Mouse (Mus musculus): ENCODE measurements around the gene Pik3cd. TPM values are rescaled to one million over a fixed set of nuclear protein-coding genes. Genes with fewer than 3 reads are reported as not detected.
A peak's percentile ranks its signal among the peaks of the same experiment; 100 is the strongest.

Pik3cd gene
- polyA plus RNA-seq, 1 experiment from 2014 or later: 14.2 TPM

GRCm38 (mm10) chr4:149699953-149700352 is 2.4 kb downstream of the Pik3cd start:
- 80% methylated on average over 4 of the region's 4 CpGs for WGBS
- no peak for DNase-seq
- H3K9ac ChIP-seq (replicated peaks; ENCODE audit: low read length): no peak overlapping the region
- peaks cover 18% of the 10 kb centered on the region for H3K27me3 ChIP-seq (ENCODE audit: control insufficient read depth, insufficient read depth, low read length)
- H3K27ac ChIP-seq (replicated peaks; ENCODE audit: low read depth, low read length): no peak overlapping the region
- no peaks in the 10 kb centered on the region for H3K9me3 ChIP-seq (ENCODE audit: control insufficient read depth, low read length)
- no peaks in the 10 kb centered on the region for H3K36me3 ChIP-seq (ENCODE audit: control insufficient read depth, insufficient read depth, low read length)
- H3K4me2 ChIP-seq (ENCODE audit: low read length): no peak overlapping the region
- ATAC-seq (ENCODE audit: low FRiP score, low TSS enrichment): no peak
- H3K4me3 ChIP-seq (replicated peaks; ENCODE audit: low read depth, low read length): no peak overlapping the region
- peaks cover 11% of the 10 kb centered on the region; the same call in 1 of the 2 replicates for H3K4me1 ChIP-seq (ENCODE audit: control insufficient read depth, insufficient read depth, low read length)

- ATAC-seq (ENCODE audit: low FRiP score, low TSS enrichment): peak; percentile 57; the same call in 1 of the 2 replicates
- no peak overlapping the region for H3K27ac ChIP-seq (replicated peaks; ENCODE audit: low read depth, low read length)
- H3K4me3 ChIP-seq (replicated peaks; ENCODE audit: low read depth, low read length): peak overlapping the region; percentile 33
- no peaks in the 10 kb centered on the region for H3K36me3 ChIP-seq (ENCODE audit: control insufficient read depth, insufficient read depth, low read length)
- H3K4me2 ChIP-seq (ENCODE audit: low read length): peak overlapping the region; percentile 65
- peak overlapping the region; percentile 48 for H3K9ac ChIP-seq (replicated peaks; ENCODE audit: low read length)
- peak; percentile 77 for DNase-seq
- no peaks in the 10 kb centered on the region for H3K9me3 ChIP-seq (ENCODE audit: control insufficient read depth, low read length)
- peaks cover 18% of the 10 kb centered on the region for H3K27me3 ChIP-seq (ENCODE audit: control insufficient read depth, insufficient read depth, low read length)
- 1% methylated on average over 35 of the region's 35 CpGs for WGBS
- peaks cover 11% of the 10 kb centered on the region; the same call in 1 of the 2 replicates for H3K4me1 ChIP-seq (ENCODE audit: control insufficient read depth, insufficient read depth, low read length)
Measured at GRCm38 (mm10) chr4:149698197-149698821, 4.1 kb downstream of the Pik3cd start.

- no peaks in the 10 kb centered on the region for H3K9me3 ChIP-seq (ENCODE audit: control insufficient read depth, low read length)
- no peak for DNase-seq
- peaks cover 18% of the 10 kb centered on the region for H3K27me3 ChIP-seq (ENCODE audit: control insufficient read depth, insufficient read depth, low read length)
Measured at GRCm38 (mm10) chr4:149697506-149698196, 4.7 kb downstream of the Pik3cd start.

GRCm38 (mm10) chr4:149696189-149696971 is 6.0 kb downstream of the Pik3cd start:
- no peaks in the 10 kb centered on the region for H3K9me3 ChIP-seq (ENCODE audit: control insufficient read depth, low read length)
- H3K27ac ChIP-seq (replicated peaks; ENCODE audit: low read depth, low read length): no peak overlapping the region
- H3K36me3 ChIP-seq (ENCODE audit: control insufficient read depth, insufficient read depth, low read length): no peaks in the 10 kb centered on the region
- H3K4me2 ChIP-seq (ENCODE audit: low read length): no peak overlapping the region
- H3K9ac ChIP-seq (replicated peaks; ENCODE audit: low read length): no peak overlapping the region
- WGBS: 33% methylated on average over 16 of the region's 16 CpGs
- ATAC-seq (ENCODE audit: low FRiP score, low TSS enrichment): no peak
- peak; percentile 40 for DNase-seq
- H3K27me3 ChIP-seq (ENCODE audit: control insufficient read depth, insufficient read depth, low read length): peaks cover 18% of the 10 kb centered on the region
- H3K4me1 ChIP-seq (ENCODE audit: control insufficient read depth, insufficient read depth, low read length): peaks cover 11% of the 10 kb centered on the region; the same call in 1 of the 2 replicates
- no peak overlapping the region for H3K4me3 ChIP-seq (replicated peaks; ENCODE audit: low read depth, low read length)

More at GRCm38 (mm10) chr4:149697506-149698196, 4.7 kb downstream of the Pik3cd start:
- peak overlapping the region; percentile 65 for H3K4me2 ChIP-seq (ENCODE audit: low read length)
- H3K9ac ChIP-seq (replicated peaks; ENCODE audit: low read length): peak overlapping the region; percentile 48
- H3K4me3 ChIP-seq (replicated peaks; ENCODE audit: low read depth, low read length): peak overlapping the region; percentile 33
- WGBS: 25% methylated on average over 15 of the region's 15 CpGs
- H3K27ac ChIP-seq (replicated peaks; ENCODE audit: low read depth, low read length): no peak overlapping the region
- peaks cover 11% of the 10 kb centered on the region; the same call in 1 of the 2 replicates for H3K4me1 ChIP-seq (ENCODE audit: control insufficient read depth, insufficient read depth, low read length)
- H3K36me3 ChIP-seq (ENCODE audit: control insufficient read depth, insufficient read depth, low read length): no peaks in the 10 kb centered on the region
- no peak for ATAC-seq (ENCODE audit: low FRiP score, low TSS enrichment)

- no peak overlapping the region for H3K4me2 ChIP-seq (ENCODE audit: low read length)
- H3K9me3 ChIP-seq (ENCODE audit: control insufficient read depth, low read length): no peaks in the 10 kb centered on the region
- DNase-seq: no peak
- H3K36me3 ChIP-seq (ENCODE audit: control insufficient read depth, insufficient read depth, low read length): no peaks in the 10 kb centered on the region
- H3K27ac ChIP-seq (replicated peaks; ENCODE audit: low read depth, low read length): no peak overlapping the region
- peaks cover 3% of the 10 kb centered on the region; the same call in 1 of the 2 replicates for H3K4me1 ChIP-seq (ENCODE audit: control insufficient read depth, insufficient read depth, low read length)
- 86% methylated on average over 8 of the region's 8 CpGs for WGBS
- H3K27me3 ChIP-seq (ENCODE audit: control insufficient read depth, insufficient read depth, low read length): 0 out of 2 replicates have a peak, but pooled peaks cover 3% of the 10 kb centered on the region
- no peak overlapping the region for H3K9ac ChIP-seq (replicated peaks; ENCODE audit: low read length)
- no peak overlapping the region for H3K4me3 ChIP-seq (replicated peaks; ENCODE audit: low read depth, low read length)
- ATAC-seq (ENCODE audit: low FRiP score, low TSS enrichment): no peak
Measured at GRCm38 (mm10) chr4:149691368-149691767, 11.0 kb downstream of the Pik3cd start.

- no peak overlapping the region for H3K27ac ChIP-seq (replicated peaks; ENCODE audit: low read depth, low read length)
- DNase-seq: no peak
- no peak overlapping the region for H3K9ac ChIP-seq (replicated peaks; ENCODE audit: low read length)
- no peak for ATAC-seq (ENCODE audit: low FRiP score, low TSS enrichment)
- no peak overlapping the region for H3K4me2 ChIP-seq (ENCODE audit: low read length)
- no peaks in the 10 kb centered on the region for H3K36me3 ChIP-seq (ENCODE audit: control insufficient read depth, insufficient read depth, low read length)
- H3K4me1 ChIP-seq (ENCODE audit: control insufficient read depth, insufficient read depth, low read length): no peaks in the 10 kb centered on the region
- no peaks in the 10 kb centered on the region for H3K27me3 ChIP-seq (ENCODE audit: control insufficient read depth, insufficient read depth, low read length)
- no peak overlapping the region for H3K4me3 ChIP-seq (replicated peaks; ENCODE audit: low read depth, low read length)
- H3K9me3 ChIP-seq (ENCODE audit: control insufficient read depth, low read length): no peaks in the 10 kb centered on the region
- WGBS: 93% methylated on average over 8 of the region's 8 CpGs
Measured at GRCm38 (mm10) chr4:149690828-149691280, 11.5 kb downstream of the Pik3cd start.

- H3K4me2 ChIP-seq (ENCODE audit: low read length): no peak overlapping the region
- ATAC-seq (ENCODE audit: low FRiP score, low TSS enrichment): no peak
- no peak overlapping the region for H3K4me3 ChIP-seq (replicated peaks; ENCODE audit: low read depth, low read length)
- H3K27ac ChIP-seq (replicated peaks; ENCODE audit: low read depth, low read length): no peak overlapping the region
- no peaks in the 10 kb centered on the region for H3K9me3 ChIP-seq (ENCODE audit: control insufficient read depth, low read length)
- H3K4me1 ChIP-seq (ENCODE audit: control insufficient read depth, insufficient read depth, low read length): no peaks in the 10 kb centered on the region
- 86% methylated on average over 12 of the region's 12 CpGs for WGBS
- no peaks in the 10 kb centered on the region for H3K36me3 ChIP-seq (ENCODE audit: control insufficient read depth, insufficient read depth, low read length)
- no peaks in the 10 kb centered on the region for H3K27me3 ChIP-seq (ENCODE audit: control insufficient read depth, insufficient read depth, low read length)
- no peak for DNase-seq
- H3K9ac ChIP-seq (replicated peaks; ENCODE audit: low read length): no peak overlapping the region
Measured at GRCm38 (mm10) chr4:149689822-149690700, 12.3 kb downstream of the Pik3cd start.

GRCm38 (mm10) chr4:149688861-149689260 is 13.5 kb downstream of the Pik3cd start:
- Histone ChIP-seq H3K27me3 (ENCODE audit: control insufficient read depth, insufficient read depth, low read length) (no peaks in the 10 kb centered on the region), H3K36me3 (ENCODE audit: control insufficient read depth, insufficient read depth, low read length) (no peaks in the 10 kb centered on the region), H3K9me3 (ENCODE audit: control insufficient read depth, low read length) (no peaks in the 10 kb centered on the region), H3K9ac (replicated peaks; ENCODE audit: low read length) (no peak overlapping the region), H3K4me1 (ENCODE audit: control insufficient read depth, insufficient read depth, low read length) (no peaks in the 10 kb centered on the region), H3K4me2 (ENCODE audit: low read length) (no peak overlapping the region), H3K27ac (replicated peaks; ENCODE audit: low read depth, low read length) (no peak overlapping the region), H3K4me3 (replicated peaks; ENCODE audit: low read depth, low read length) (no peak overlapping the region)
- 71% methylated on average over 14 of the region's 14 CpGs for WGBS
- no peak for ATAC-seq (ENCODE audit: low FRiP score, low TSS enrichment)
- DNase-seq: no peak
